Mouse (Mus musculus) cortical plate, adult 2 months (tissue): ENCODE data around the gene Fam89b.

Experiments
- CTCF ChIP-seq: fragments of 200-500 bp; IDR thresholded peaks from 2 replicates; pipeline ENCODE4 v1.5.1; 2011; ENCODE audit warnings: mild to moderate bottlenecking, control low read depth, low read length; ENCODE audit not compliant: insufficient read depth; ENCODE audit errors: extremely low read depth
- POLR2A ChIP-seq: fragments of 200-500 bp; IDR thresholded peaks from 2 replicates; pipeline ENCODE4 v1.6.1; 2011; ENCODE audit warnings: mild to moderate bottlenecking, low read length, control low read depth; ENCODE audit not compliant: insufficient read depth; ENCODE audit errors: extremely low read depth

- TF ChIP-seq CTCF (no peak), POLR2A (no peak)
These were observed 14.1 kb upstream of the Fam89b start for GRCm38 (mm10) chr19:5743576-5743975.
